Mouse (Mus musculus) gonadal fat pad, adult 2 months (tissue): ENCODE data around the gene Serpinb5. TPM values are rescaled to one million over a fixed set of nuclear protein-coding genes. Genes with fewer than 3 reads are reported as not detected.
"Not testable (repeated sequence)": the region's sequence is repeated elsewhere in the genome, so short reads cannot be mapped to it uniquely, and the experiment has no call there.

Experiments used
- DNase-seq: peaks from one replicate; pipeline ENCODE4 v3.0.0-alpha.2; 2012; ENCODE audit warnings: low read depth
- polyA plus RNA-seq: library from polyadenylated mRNA; depleted of rRNA; stranded (reverse); fragments of >200 nt; gene quantifications from 2 replicates; pipeline ENCODE4 v1.2.3, GENCODE M21; 2012; rRNA removed

The Serpinb5 gene
- polyA plus RNA-seq, result 1.9 and 2.1 TPM in 2 replicates

GRCm38 (mm10) chr1:106860847-106861246 lies at the start of gene Serpinb5:
Gene Serpinb5 (plus strand): TSS chr1:106861173.
- DNase-seq, result peak; percentile 84

DNA sequence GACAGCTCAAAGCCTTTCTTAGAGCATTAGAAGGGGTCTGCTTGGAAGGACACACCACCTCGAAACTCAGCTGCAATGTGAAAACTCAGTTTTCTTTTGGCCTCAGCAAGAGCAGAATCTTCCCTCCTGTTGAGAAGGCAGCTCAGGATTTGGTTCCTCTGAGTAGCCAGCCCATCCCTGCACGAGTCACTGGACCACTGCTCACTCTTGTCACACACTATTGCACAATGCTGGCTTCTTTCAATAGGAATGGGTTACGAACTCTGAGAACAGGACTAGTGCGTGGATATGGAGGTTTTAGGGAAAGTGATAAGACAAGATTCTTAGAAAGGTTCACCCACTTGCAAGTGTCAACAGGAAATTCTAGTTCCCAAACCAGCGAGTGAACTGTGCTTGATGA lies 46.1 kb upstream of the Serpinb5 start:
- no peak for DNase-seq

DNA sequence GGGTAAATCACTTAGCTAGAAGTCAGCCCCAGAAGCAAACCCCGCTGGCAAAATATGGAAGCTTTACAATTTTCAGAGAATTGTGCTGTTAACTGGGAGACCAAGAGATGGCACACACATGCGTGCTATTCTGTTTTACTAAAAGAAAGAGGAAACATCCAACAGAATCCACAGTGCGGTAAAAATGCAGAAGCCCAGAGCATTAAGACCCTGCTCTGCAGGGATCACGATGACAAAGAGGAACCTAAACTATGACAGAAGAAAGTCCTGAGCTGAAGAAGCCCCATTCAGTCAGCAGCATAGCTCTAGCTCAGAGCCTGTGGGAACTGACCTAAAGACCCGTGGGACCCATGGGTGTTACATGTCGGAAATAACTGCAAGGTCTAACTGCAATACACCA lies 45.7 kb upstream of the Serpinb5 start:
- no peak for DNase-seq

- DNase-seq, result no peak
Measured at GRCm38 (mm10) chr1:106816766-106817165, 44.2 kb upstream of the Serpinb5 start.

DNA sequence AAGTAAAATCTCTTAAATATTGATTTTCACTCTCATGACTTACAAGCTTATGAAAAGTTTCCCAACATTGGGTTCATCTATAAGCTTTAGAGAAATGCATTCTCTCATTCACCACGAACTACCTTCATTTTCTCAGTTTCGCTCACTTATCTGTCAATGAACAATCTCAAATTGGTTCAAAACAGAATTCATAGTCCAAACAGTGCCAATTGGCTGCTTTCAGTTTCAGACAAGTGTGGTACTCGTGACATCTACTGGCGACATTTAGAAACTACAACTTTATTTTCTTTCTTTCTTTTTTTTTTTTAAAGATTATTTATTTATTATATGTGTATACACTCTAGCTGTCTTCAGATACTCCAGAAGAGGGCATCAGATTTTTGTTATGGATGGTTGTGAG lies 42.6 kb upstream of the Serpinb5 start:
- no peak for DNase-seq

- DNase-seq, result peak; percentile 86
Measured at GRCm38 (mm10) chr1:106822297-106822696, 38.7 kb upstream of the Serpinb5 start.

GRCm38 (mm10) chr1:106828784-106829183 lies 32.2 kb upstream of the Serpinb5 start:
- DNase-seq, result no peak

DNA sequence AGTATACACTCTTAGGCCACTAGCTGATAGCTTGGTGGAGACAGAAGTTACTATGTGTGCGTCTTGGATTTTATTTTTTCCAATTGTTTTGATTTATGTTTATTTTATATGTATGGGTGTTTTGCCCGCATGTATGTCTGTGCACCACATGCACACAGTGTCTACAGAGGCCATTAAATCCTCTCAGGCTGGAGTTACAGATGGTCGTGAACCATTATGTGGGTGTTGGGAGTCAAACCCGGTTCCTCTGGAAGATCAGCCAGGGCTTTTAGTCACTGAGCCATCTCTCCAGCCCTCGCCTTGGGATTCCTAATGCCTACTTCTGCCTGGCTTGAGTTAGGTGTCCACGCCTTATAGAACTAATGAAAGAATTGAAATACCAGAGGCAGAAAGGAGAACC lies 4.6 kb downstream of the Serpinb5 start:
- DNase-seq, result no peak

DNA sequence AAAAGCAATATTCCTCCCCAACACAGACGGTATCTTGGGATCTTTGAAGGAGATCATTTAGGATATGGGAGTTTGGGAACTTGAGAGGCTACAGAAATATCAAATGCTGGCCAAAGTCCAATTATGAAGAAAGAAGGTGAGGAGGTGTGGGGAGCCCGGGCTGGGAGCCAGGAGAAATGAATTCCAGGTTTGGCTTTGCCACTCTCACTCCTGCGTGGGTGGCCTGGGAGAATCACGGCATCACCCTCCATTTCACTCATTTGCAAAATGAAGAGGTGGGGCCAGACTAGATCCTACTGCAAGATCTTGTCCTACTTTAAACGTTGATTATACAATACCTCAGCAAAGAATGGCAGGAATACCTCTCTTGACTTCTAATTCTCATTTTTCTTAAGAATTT lies 5.1 kb downstream of the Serpinb5 start:
- peak; percentile 83 for DNase-seq

GRCm38 (mm10) chr1:106866768-106867167 lies 5.8 kb downstream of the Serpinb5 start:
- no peak for DNase-seq

DNA sequence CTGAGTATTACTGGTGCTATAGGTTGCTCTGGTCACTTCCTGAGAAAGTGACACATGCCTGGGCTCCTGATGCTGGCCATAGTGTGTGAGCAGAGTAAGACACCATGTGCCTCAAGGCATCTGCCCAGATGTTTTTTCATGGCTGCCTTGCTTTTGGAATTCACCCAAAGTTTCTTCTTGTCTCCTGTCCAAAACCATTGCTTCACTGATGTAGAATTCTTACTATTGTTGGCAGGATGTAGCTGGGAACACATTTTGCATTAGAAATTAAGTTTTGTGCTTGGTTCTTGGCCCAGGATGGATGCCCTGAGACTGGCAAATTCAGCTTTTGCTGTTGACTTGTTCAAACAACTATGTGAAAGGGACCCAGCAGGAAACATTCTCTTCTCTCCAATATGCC lies 9.0 kb downstream of the Serpinb5 start:
- DNase-seq, result peak; percentile 84

DNA sequence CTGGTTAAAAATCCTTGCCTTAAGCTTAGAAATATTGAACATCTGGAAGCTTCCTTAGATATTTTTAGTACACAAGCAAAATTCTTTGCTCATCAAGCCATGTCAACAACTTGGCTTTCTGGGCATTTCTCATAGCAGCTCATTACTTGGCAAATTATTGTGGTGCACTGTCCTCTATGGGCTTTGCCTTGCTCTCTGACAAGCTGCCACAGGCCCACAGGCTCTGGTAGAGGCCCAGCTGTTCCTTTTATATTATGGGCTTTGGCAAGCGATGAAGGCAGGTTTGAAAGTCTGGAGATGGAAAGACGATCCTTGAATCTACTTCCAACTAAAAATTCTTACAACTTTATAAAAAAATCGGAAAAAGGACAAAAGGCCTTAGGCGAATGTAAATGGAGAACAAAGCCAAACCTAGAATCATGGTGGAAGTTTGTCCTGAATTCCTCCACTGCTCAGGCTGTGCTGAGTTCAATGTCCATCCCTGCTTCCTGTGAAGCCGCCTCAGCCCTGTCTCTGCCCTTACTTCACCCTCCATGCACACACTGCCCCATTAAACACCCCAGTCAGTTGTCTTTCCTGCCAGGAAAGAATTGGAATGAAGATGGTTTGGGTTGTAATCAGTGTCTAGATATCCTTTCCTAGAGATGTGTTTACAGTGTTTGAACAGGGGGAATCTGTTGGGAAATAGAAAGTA lies 14.4 kb downstream of the Serpinb5 start:
- DNase-seq, result no peak

GRCm38 (mm10) chr1:106876147-106876546 lies 15.2 kb downstream of the Serpinb5 start:
- DNase-seq, result no peak

DNA sequence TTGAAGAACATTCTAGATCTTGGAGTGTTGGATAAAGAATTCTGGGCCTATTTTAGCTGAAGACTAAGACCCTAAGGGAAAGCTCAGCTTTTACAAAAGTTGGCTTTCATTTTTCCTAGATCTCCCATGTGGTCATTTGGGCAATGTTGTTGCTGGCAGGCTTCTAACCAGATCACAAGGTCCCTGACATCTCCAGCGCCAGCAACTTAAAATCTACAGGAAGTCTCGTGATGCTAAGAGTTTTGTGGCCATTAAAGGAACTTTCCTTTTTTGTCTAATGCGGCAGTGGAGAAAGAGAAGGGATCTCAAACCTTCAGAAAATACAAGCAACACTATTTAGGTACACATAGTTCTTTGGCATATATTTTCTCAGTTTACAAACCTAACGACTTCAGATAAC lies 21.8 kb downstream of the Serpinb5 start:
- DNase-seq, result no peak

GRCm38 (mm10) chr1:106883369-106883768 lies 22.4 kb downstream of the Serpinb5 start:
- no peak for DNase-seq

- DNase-seq, result no peak
Measured at GRCm38 (mm10) chr1:106883812-106884211, 22.8 kb downstream of the Serpinb5 start.

DNA sequence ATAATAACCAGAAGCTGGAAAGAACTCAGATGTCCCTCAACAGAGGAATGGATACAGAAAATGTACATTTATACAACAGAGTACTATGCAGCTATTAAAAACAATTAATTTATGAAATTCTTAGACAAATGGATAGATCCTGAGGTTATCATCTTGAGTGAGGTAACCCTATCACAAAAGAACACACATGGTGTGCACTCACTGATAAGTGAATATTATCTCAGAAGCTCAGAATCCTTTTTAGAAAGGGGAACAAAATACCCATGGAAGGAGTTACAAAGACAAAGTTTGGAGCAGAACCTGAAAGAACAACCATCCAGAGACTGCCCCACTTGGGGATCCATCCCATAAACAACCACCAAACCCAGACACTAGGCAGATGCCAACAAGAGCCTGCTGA lies 34.2 kb downstream of the Serpinb5 start:
- not testable (repeated sequence) for DNase-seq

GRCm38 (mm10) chr1:106901406-106901805 lies 40.4 kb downstream of the Serpinb5 start:
- peak; percentile 84 for DNase-seq

GRCm38 (mm10) chr1:106931954-106932353 lies 71.0 kb downstream of the Serpinb5 start:
- no peak for DNase-seq

Other genes with a start within 250 kb of the Serpinb5 start
- gene Bcl2, start 146.9 kb upstream of the Serpinb5 start, polyA plus RNA-seq, result 2.4 and 3.9 TPM in 2 replicates
- gene Kdsr, start 101.4 kb upstream of the Serpinb5 start, polyA plus RNA-seq, result 24.0 and 29.3 TPM in 2 replicates
- gene Vps4b, start 64.4 kb upstream of the Serpinb5 start, polyA plus RNA-seq, result 14.7 and 17.1 TPM in 2 replicates
- gene Serpinb12, start 73.3 kb downstream of the Serpinb5 start, polyA plus RNA-seq, result 0.20 and 0.43 TPM in 2 replicates
- gene Serpinb13, start 119.8 kb downstream of the Serpinb5 start, polyA plus RNA-seq, result not detected in 2 replicates
- gene Serpinb3a, start 191.1 kb downstream of the Serpinb5 start, polyA plus RNA-seq, result not detected in 2 replicates
- not detected in 2 replicates for gene Serpinb3d, start 222.3 kb downstream of the Serpinb5 start, polyA plus RNA-seq